Mouse (Mus musculus) bone marrow macrophage, adult 2 months (primary cell): Measurements from ENCODE around the gene Ndufa9.

Experiments
- CTCF ChIP-seq: IDR thresholded peaks from 2 replicates; pipeline ENCODE4 v1.5.1; 2012; ENCODE audit warnings: low read depth, mild to moderate bottlenecking, low read length, moderate library complexity
- POLR2A ChIP-seq: IDR thresholded peaks from 2 replicates; pipeline ENCODE4 v1.6.1; 2012; ENCODE audit warnings: mild to moderate bottlenecking, low read depth, low read length, borderline replicate concordance

GRCm38 (mm10) chr6:126783651-126784066, 65.3 kb downstream of the Ndufa9 start:
- TF ChIP-seq CTCF (no peak), POLR2A (no peak)
